Mouse (Mus musculus) hindbrain, embryonic 14.5 days (tissue): Measurements from ENCODE around the gene Shank2. TPM values are rescaled to one million over a fixed set of nuclear protein-coding genes. Genes with fewer than 3 reads are reported as not detected.

Experiments
- ATAC-seq: fragments of 200-750 bp; cut with Nextera tagmentation; 2 replicates; pipeline ENCODE4 v1.8.0; 2017; ENCODE audit warnings: moderate number of reproducible peaks, mild to moderate bottlenecking, moderate TSS enrichment, moderate library complexity; ENCODE audit not compliant: low FRiP score
- DNase-seq: peaks from one replicate; pipeline ENCODE4 v3.0.0-alpha.2; 2015; ENCODE audit warnings: low spot score
- H3K27ac ChIP-seq: fragments of 300-500 bp; sonication (generic); 2 replicates; pipeline ENCODE4 v1.5.1; 2014; ENCODE audit warnings: mild to moderate bottlenecking, moderate library complexity
- H3K27me3 ChIP-seq: fragments of 300-500 bp; sonication (generic); 2 replicates; pipeline ENCODE4 v1.6.1; 2014; ENCODE audit warnings: mild to moderate bottlenecking, low read length, mixed read lengths; ENCODE audit not compliant: control insufficient read depth, insufficient read depth
- H3K36me3 ChIP-seq: fragments of 300-500 bp; sonication (generic); replicated peaks from 2 replicates; pipeline ENCODE4 v1.6.1; 2014; ENCODE audit not compliant: control insufficient read depth, insufficient read depth
- H3K4me1 ChIP-seq: fragments of 300-500 bp; sonication (generic); replicated peaks from 2 replicates; pipeline ENCODE4 v1.6.1; 2014; ENCODE audit warnings: antibody characterized with exemption, low read length, mixed read lengths; ENCODE audit not compliant: control insufficient read depth, insufficient read depth
- H3K4me2 ChIP-seq: fragments of 300-500 bp; sonication (generic); replicated peaks from 2 replicates; pipeline ENCODE4 v1.6.1; 2014; ENCODE audit warnings: mild to moderate bottlenecking, moderate library complexity
- H3K4me3 ChIP-seq: fragments of 300-500 bp; sonication (generic); replicated peaks from 2 replicates; pipeline ENCODE4 v1.5.1; 2014; ENCODE audit warnings: mild to moderate bottlenecking, low read length
- H3K9ac ChIP-seq: fragments of 300-500 bp; sonication (generic); 2 replicates; pipeline ENCODE4 v1.6.1; 2014
- H3K9me3 ChIP-seq: fragments of 300-500 bp; sonication (generic); 2 replicates; pipeline ENCODE4 v1.6.1; 2016; ENCODE audit warnings: low read length; ENCODE audit not compliant: control insufficient read depth
- WGBS: fragments of 180-500 bp; shearing (Covaris S2); extraction: QIAGEN DNeasy Blood & Tissue Kit; methylation state at CpG from one replicate; pipeline ENCODE4 v1.1.7; 2014; 5-methylcytosine and 5-hydroxymethylcytosine counted together
- polyA plus RNA-seq: library from polyadenylated mRNA; unstranded; fragments of >200 nt; fragmentation: Nextera tagmentation; extraction: Ambion mirVana; gene quantifications from 2 replicates; pipeline ENCODE4 v1.2.1, GENCODE M21; 2014

The Shank2 gene
- polyA plus RNA-seq, 1 experiment from 2014 or later = 11.3 TPM

DNA sequence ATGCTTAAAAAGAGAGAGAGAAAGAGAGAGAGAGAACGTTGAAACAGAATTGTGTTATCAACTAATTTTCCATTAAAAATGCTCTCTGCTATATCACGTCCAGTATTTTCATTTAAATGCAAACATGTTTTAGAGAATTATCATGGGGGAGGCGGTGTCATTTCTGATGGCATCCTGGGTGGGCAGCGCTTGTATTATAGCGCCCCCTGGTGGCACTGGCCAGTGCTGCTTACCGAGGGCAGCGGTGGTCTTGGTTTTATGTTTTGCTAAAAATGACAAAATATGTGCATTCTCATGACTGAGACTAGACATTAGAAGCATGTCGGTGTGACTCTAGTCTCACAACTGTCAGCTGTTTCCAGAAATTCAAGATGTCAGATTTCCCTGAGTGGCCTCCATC lies 424.2 kb downstream of the Shank2 start:
- no peaks in the 10 kb centered on the region for H3K36me3 ChIP-seq
- H3K4me1 ChIP-seq = no peaks in the 10 kb centered on the region
- WGBS = 7% methylated on average over 8 of the region's 8 CpGs
- peak; percentile 87 for DNase-seq
- ATAC-seq = 0 out of 2 replicates have a peak, but pooled peaks have one; percentile 35
- no peak overlapping the region for H3K4me2 ChIP-seq
- no peak overlapping the region for H3K4me3 ChIP-seq
- no peaks in the 10 kb centered on the region for H3K9me3 ChIP-seq
- H3K27ac ChIP-seq = peak overlapping the region; percentile 48; the same call in 1 of the 2 replicates
- H3K27me3 ChIP-seq = no peaks in the 10 kb centered on the region
- H3K9ac ChIP-seq = no peak overlapping the region

DNA sequence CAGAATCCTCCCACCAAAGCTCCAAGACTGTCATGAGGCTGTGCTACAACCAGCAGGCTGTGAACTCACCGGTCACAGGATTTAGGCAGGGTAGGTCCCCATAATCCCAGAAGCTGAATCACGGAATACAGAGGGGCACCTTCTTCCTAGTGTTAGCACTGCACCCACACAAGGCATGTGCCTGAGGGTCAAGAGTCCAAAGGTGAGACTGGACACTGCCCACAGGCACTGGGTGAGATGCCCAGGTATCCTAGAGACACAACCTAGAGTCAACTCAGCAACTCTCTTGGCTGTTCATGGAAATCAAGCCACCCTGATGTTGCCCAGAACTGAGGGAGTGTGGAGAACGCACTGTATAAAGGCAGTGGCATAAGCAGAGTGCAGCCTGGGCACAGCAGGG lies 424.9 kb downstream of the Shank2 start:
- H3K9me3 ChIP-seq = no peaks in the 10 kb centered on the region
- H3K4me3 ChIP-seq = no peak overlapping the region
- H3K27ac ChIP-seq = no peak overlapping the region
- no peak overlapping the region for H3K4me2 ChIP-seq
- WGBS = 89% methylated on average over 3 of the region's 3 CpGs
- no peak for ATAC-seq
- no peak overlapping the region for H3K9ac ChIP-seq
- no peaks in the 10 kb centered on the region for H3K36me3 ChIP-seq
- no peak for DNase-seq
- H3K4me1 ChIP-seq = no peaks in the 10 kb centered on the region
- H3K27me3 ChIP-seq = no peaks in the 10 kb centered on the region

DNA sequence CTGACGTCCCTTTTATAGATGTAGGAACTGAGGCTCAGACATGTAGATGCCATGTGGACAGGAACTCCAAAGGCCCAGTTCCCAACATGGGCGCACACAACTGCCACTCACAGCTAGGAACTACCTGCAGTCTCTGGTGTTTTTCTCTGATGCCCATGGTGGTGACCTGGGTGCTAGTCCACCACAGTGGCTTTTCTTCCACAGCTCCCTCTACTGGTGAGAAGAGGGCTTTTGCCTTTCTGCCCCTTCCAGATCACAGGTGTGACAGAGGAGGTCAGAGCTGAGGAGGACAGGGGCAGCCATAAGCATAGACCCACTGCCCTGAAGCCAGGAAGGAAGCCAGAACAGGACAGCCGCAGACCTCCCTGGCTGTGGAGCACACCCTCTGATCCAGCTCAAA lies 425.7 kb downstream of the Shank2 start:
- Histone ChIP-seq H3K9me3 (no peaks in the 10 kb centered on the region), H3K4me3 (no peak overlapping the region), H3K36me3 (no peaks in the 10 kb centered on the region), H3K27ac (no peak overlapping the region), H3K4me1 (no peaks in the 10 kb centered on the region), H3K27me3 (no peaks in the 10 kb centered on the region), H3K9ac (no peak overlapping the region), H3K4me2 (no peak overlapping the region)
- ATAC-seq = no peak
- no peak for DNase-seq
- 72% methylated on average over 3 of the region's 3 CpGs for WGBS

DNA sequence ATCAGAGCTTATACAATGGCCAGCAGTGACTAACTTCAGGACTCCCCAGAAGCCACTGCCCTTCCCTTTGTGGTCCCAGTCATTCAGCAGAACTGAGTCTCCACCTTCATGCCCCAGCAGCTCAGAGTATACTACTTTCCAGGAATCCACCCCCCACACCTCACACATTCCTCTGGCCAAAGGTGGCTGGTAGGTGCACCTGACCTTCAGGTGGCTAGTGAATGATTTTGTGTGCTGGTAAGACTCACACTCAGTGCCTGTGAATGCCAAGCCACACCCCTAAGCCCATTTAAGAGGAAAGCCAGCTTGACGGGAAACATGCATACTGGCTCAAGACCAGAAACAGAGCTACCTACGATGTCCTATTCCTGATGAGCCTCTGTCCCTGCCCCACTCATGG lies 431.2 kb downstream of the Shank2 start:
- Histone ChIP-seq H3K27me3 (no peaks in the 10 kb centered on the region), H3K4me3 (no peak overlapping the region), H3K36me3 (peaks cover 28% of the 10 kb centered on the region), H3K4me2 (no peak overlapping the region), H3K4me1 (no peaks in the 10 kb centered on the region), H3K9ac (no peak overlapping the region), H3K9me3 (no peaks in the 10 kb centered on the region), H3K27ac (no peak overlapping the region)
- DNase-seq (no peak), ATAC-seq (no peak)
- 80% methylated on average over 2 of the region's 2 CpGs for WGBS

DNA sequence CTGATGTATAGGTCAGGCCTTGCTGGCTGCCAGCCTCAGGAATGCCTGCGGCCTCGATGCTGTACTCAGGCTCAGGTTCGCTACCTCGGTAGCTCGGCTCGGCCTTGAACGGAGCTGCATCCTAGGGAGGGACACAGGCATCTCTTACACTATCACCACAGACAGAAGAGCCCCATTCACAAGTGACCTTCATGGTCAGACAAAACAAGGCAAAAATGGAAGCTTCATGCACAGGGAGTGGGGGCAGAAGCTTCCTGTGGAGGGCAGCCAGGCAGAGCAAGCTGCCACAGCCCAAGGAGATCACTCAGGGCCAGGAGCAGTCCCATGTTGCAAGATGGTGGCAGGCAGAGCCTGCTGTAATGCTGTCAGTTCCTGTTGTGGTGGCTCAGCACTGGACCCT lies 437.1 kb downstream of the Shank2 start:
- H3K4me3 ChIP-seq = no peak overlapping the region
- DNase-seq = no peak
- WGBS = over 99% methylated on average over 7 of the region's 7 CpGs
- no peaks in the 10 kb centered on the region for H3K9me3 ChIP-seq
- H3K36me3 ChIP-seq = peaks cover 80% of the 10 kb centered on the region
- H3K4me1 ChIP-seq = no peaks in the 10 kb centered on the region
- H3K27me3 ChIP-seq = no peaks in the 10 kb centered on the region
- H3K4me2 ChIP-seq = no peak overlapping the region
- H3K9ac ChIP-seq = no peak overlapping the region
- no peak overlapping the region for H3K27ac ChIP-seq
- ATAC-seq = no peak

DNA sequence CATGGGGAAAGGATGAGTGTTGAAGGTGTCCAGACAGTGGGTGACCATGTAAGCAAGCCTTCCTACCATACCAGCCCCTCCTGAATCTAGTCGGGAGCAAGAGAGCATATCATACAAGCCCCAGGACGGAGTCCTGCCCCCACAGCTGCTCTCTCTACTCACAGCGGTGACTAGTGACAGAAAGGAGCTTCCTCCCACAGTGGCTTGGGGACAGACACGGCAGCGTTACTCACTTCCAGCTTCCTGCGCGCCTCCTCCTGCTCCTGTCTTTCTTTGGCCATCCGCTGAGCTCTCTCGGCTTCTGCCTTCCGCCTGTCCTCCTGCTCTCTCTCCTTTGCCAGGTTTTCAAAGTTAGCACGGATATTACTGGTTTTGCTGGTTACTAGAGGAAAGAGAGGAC lies 439.7 kb downstream of the Shank2 start:
- no peaks in the 10 kb centered on the region for H3K27me3 ChIP-seq
- no peaks in the 10 kb centered on the region for H3K4me1 ChIP-seq
- H3K36me3 ChIP-seq = peaks cover 93% of the 10 kb centered on the region
- ATAC-seq (no peak), DNase-seq (no peak)
- no peaks in the 10 kb centered on the region for H3K9me3 ChIP-seq
- H3K4me3 ChIP-seq = no peak overlapping the region
- WGBS = 97% methylated on average over 11 of the region's 11 CpGs
- no peak overlapping the region for H3K9ac ChIP-seq
- no peak overlapping the region for H3K27ac ChIP-seq
- H3K4me2 ChIP-seq = no peak overlapping the region

DNA sequence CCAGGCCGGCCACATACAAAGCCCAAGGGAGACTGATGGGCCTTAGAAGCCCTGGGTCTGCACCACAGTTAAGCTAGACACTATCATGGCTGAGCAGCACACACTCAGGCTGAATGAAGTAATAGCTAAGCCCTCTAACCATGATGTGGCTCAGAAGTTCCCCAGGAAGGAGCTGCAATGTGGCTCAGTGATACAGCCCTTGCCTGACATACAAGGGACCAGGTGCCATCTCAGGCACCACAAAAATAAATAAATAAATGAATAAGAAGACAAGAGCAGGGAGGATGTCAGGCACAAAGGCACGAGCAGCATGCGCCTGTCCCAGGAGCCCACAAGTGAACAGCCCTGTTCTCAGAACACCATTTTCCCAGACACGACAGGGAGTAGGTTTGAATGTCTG lies 440.2 kb downstream of the Shank2 start:
- no peak for DNase-seq
- Histone ChIP-seq H3K36me3 (peaks cover 92% of the 10 kb centered on the region), H3K27ac (no peak overlapping the region), H3K4me1 (no peaks in the 10 kb centered on the region), H3K4me2 (no peak overlapping the region), H3K27me3 (no peaks in the 10 kb centered on the region), H3K9ac (no peak overlapping the region), H3K9me3 (no peaks in the 10 kb centered on the region), H3K4me3 (no peak overlapping the region)
- 87% methylated on average over 4 of the region's 4 CpGs for WGBS
- ATAC-seq = no peak

DNA sequence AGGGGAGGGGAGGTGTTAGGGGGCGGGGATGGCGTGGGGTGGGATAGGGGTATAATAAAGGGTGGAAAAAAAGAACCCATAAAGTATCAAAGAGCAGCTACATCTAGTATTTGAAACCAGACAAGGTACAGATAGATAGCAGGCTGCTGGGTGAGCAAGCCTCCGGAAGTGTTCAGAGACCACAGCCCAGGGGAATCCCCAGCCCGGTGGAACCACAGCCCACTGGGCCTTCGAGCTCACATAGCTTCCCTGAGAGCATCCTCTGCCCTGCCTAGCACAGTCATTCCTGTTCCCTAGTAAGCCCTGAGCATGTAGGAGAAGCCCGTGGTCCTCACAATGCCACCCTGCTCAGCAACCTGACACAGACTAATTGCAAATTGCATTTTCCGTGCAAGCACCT lies 443.1 kb downstream of the Shank2 start:
- Histone ChIP-seq H3K27me3 (no peaks in the 10 kb centered on the region), H3K4me1 (no peaks in the 10 kb centered on the region), H3K36me3 (peaks cover 90% of the 10 kb centered on the region), H3K9me3 (no peaks in the 10 kb centered on the region), H3K4me3 (no peak overlapping the region), H3K4me2 (no peak overlapping the region), H3K9ac (no peak overlapping the region), H3K27ac (no peak overlapping the region)
- DNase-seq (no peak), ATAC-seq (no peak)
- 93% methylated on average over 7 of the region's 7 CpGs for WGBS

DNA sequence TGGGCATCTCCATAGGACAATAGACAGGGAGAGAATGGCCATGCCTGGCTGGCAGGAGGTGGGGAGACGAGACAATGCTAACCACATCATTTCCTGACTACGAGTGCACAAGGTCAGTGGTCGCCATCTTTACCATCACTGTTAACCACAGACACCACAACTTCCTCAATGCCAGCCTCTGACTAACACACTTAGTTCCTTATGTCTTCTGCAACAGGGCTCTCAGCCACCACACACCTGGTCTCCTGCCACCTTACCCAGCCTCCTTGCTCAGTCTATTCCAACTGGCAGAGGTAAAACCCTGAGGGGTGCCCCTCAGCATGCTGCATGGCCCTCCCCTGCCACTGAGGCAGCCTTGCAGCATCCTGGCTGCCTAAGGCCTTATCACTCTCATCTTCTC lies 445.4 kb downstream of the Shank2 start:
- Histone ChIP-seq H3K27me3 (no peaks in the 10 kb centered on the region), H3K4me3 (no peak overlapping the region), H3K4me2 (no peak overlapping the region), H3K9me3 (no peaks in the 10 kb centered on the region), H3K36me3 (peaks cover 90% of the 10 kb centered on the region), H3K27ac (no peak overlapping the region), H3K4me1 (no peaks in the 10 kb centered on the region), H3K9ac (no peak overlapping the region)
- 85% methylated on average over 3 of the region's 3 CpGs for WGBS
- no peak for DNase-seq
- ATAC-seq = no peak

DNA sequence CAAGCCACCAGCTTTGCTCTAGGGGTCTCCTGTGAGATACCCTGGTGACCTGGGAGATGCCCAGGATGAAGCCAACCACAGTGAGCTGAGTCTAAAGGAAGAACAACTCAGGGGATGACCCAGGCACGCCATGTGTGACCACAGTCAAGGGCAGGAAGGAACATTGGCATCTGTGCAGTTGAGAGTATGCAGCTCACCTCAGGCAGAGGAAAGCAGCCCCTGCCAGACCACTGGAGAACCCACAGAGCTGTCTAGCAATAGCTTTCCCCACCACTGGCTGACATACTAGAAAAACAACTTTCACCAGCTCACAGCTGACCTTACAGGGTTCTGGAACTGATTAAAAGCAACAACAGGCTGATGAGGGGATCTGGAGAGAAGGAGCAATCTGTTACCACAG lies 446.5 kb downstream of the Shank2 start:
- Histone ChIP-seq H3K4me3 (no peak overlapping the region), H3K36me3 (peaks cover 90% of the 10 kb centered on the region), H3K9me3 (no peaks in the 10 kb centered on the region), H3K9ac (no peak overlapping the region), H3K27ac (no peak overlapping the region), H3K4me1 (no peaks in the 10 kb centered on the region), H3K27me3 (no peaks in the 10 kb centered on the region), H3K4me2 (no peak overlapping the region)
- DNase-seq (no peak), ATAC-seq (no peak)
- WGBS = 97% methylated on average over 1 of the region's 1 CpGs
